Mouse (Mus musculus) thymus, adult 2 months (tissue): ENCODE measurements at regions not wholly inside any gene's neighbourhood (a gene's known extent, or its start where the extent isn't known, plus 50 kb on each side); places are given as distances from the start of the nearest gene placed in this dataset.

Experiments used
- CTCF ChIP-seq: fragments of 200-500 bp; IDR thresholded peaks from 2 replicates; pipeline ENCODE4 v1.5.1; 2012; ENCODE audit warnings: mild to moderate bottlenecking, control low read depth, low read length, moderate library complexity, borderline replicate concordance; ENCODE audit not compliant: control insufficient read depth, poor library complexity, insufficient read depth; ENCODE audit errors: extremely low read depth
- POLR2A ChIP-seq: fragments of 200-500 bp; IDR thresholded peaks from 2 replicates; pipeline ENCODE4 v1.6.1; 2012; ENCODE audit warnings: mild to moderate bottlenecking, low read length, control low read depth, moderate library complexity; ENCODE audit not compliant: control insufficient read depth, poor library complexity, insufficient read depth; ENCODE audit errors: extremely low read depth

GRCm38 (mm10) chr3:120779091-120779490, 392.4 kb downstream of the Rwdd3 start:
- no peak for TF ChIP-seq CTCF
- TF ChIP-seq POLR2A, result no peak
